Mouse (Mus musculus) gastrocnemius, adult 2 months (tissue): ENCODE results near the gene Farp1. TPM values are rescaled to one million over a fixed set of nuclear protein-coding genes. Genes with fewer than 3 reads are reported as not detected.
"Not testable (repeated sequence)": the region's sequence is repeated elsewhere in the genome, so short reads cannot be mapped to it uniquely, and the experiment has no call there.

ENCODE experiments used
- DNase-seq: peaks from one replicate; pipeline ENCODE4 v3.0.0; 2022
- H3K27ac ChIP-seq: fragments of 200-600 bp; 2 replicates; pipeline ENCODE4 v1.8.1; 2022; ENCODE audit warnings: mild to moderate bottlenecking
- H3K4me3 ChIP-seq: fragments of 200-600 bp; 2 replicates; pipeline ENCODE4 v1.8.1; 2022; ENCODE audit warnings: mild to moderate bottlenecking, moderate library complexity
- CTCF ChIP-seq: fragments of 200-600 bp; IDR thresholded peaks from 2 replicates; pipeline ENCODE4 v1.8.1; 2022; ENCODE audit warnings: antibody characterized with exemption, mild to moderate bottlenecking, moderate library complexity
- intact Hi-C: fragments of 180-260 bp; cut with DNase I; formaldehyde crosslinking; loops from one replicate; pipeline ENCODE4 v1.15.1; 2025
- total RNA-seq, 2 experiments: library from RNA; stranded (reverse); gene quantifications; 2 replicates each; pipeline ENCODE4 v1.2.3; 2021

The Farp1 gene
- total RNA-seq, 2 experiments from 2014 or later = 5.7 to 6.2 TPM

- H3K27ac ChIP-seq = no peak overlapping the region
- intact Hi-C loops = no loop called here
- H3K4me3 ChIP-seq = no peak overlapping the region
- TF ChIP-seq CTCF = no peak
- DNase-seq = no peak
These were observed 133.7 kb downstream of the Farp1 start for GRCm38 (mm10) chr14:121168716-121169115.

- Histone ChIP-seq H3K4me3 (no peak overlapping the region), H3K27ac (no peak overlapping the region)
- intact Hi-C loops = no loop called here
- TF ChIP-seq CTCF = no peak
- no peak for DNase-seq
These were observed 135.3 kb downstream of the Farp1 start for GRCm38 (mm10) chr14:121170321-121170720.

- intact Hi-C loops = no loop called here
- peak overlapping the region; percentile 47 for H3K4me3 ChIP-seq
- TF ChIP-seq CTCF = no peak
- DNase-seq = peak; percentile 57
- H3K27ac ChIP-seq = peak overlapping the region; percentile 57
These were observed 137.4 kb downstream of the Farp1 start for GRCm38 (mm10) chr14:121172065-121173036.

GRCm38 (mm10) chr14:121175385-121175784 is 140.4 kb downstream of the Farp1 start:
- Histone ChIP-seq H3K4me3 (no peak overlapping the region), H3K27ac (no peak overlapping the region)
- no peak for TF ChIP-seq CTCF
- intact Hi-C loops = no loop called here
- DNase-seq = no peak

- intact Hi-C loops = no loop called here
- no peak overlapping the region for H3K27ac ChIP-seq
These were observed 140.9 kb downstream of the Farp1 start for GRCm38 (mm10) chr14:121175861-121176260.

GRCm38 (mm10) chr14:121177907-121178306 is 142.9 kb downstream of the Farp1 start:
- intact Hi-C loops = no loop called here
- no peak for TF ChIP-seq CTCF

More at GRCm38 (mm10) chr14:121175861-121176260, 140.9 kb downstream of the Farp1 start:
- no peak for TF ChIP-seq CTCF
- peak; percentile 65 for DNase-seq
- no peak overlapping the region for H3K4me3 ChIP-seq

GRCm38 (mm10) chr14:121180611-121181010 is 145.6 kb downstream of the Farp1 start:
- Histone ChIP-seq H3K27ac (no peak overlapping the region), H3K4me3 (no peak overlapping the region)
- DNase-seq = no peak
- intact Hi-C loops = no loop called here
- TF ChIP-seq CTCF = no peak

More at GRCm38 (mm10) chr14:121177907-121178306, 142.9 kb downstream of the Farp1 start:
- no peak for DNase-seq
- Histone ChIP-seq H3K4me3 (no peak overlapping the region), H3K27ac (no peak overlapping the region)

GRCm38 (mm10) chr14:121181798-121182197 is 146.8 kb downstream of the Farp1 start:
- no peak overlapping the region for H3K4me3 ChIP-seq
- TF ChIP-seq CTCF = no peak
- DNase-seq = no peak
- H3K27ac ChIP-seq = peak overlapping the region; percentile 35; the same call in 1 of the 2 replicates
- intact Hi-C loops = no loop called here

- Histone ChIP-seq H3K4me3 (no peak overlapping the region), H3K27ac (no peak overlapping the region)
- DNase-seq = no peak
- intact Hi-C loops = no loop called here
- TF ChIP-seq CTCF = no peak
These were observed 148.0 kb downstream of the Farp1 start for GRCm38 (mm10) chr14:121182967-121183366.

- no peak overlapping the region for H3K4me3 ChIP-seq
- H3K27ac ChIP-seq = no peak overlapping the region
- no peak for DNase-seq
- TF ChIP-seq CTCF = no peak
- intact Hi-C loops = no loop called here
These were observed 148.6 kb downstream of the Farp1 start for GRCm38 (mm10) chr14:121183414-121184130.

- Histone ChIP-seq H3K27ac (no peak overlapping the region), H3K4me3 (no peak overlapping the region)
- no peak for DNase-seq
- intact Hi-C loops = no loop called here
- TF ChIP-seq CTCF = no peak
These were observed 149.4 kb downstream of the Farp1 start for GRCm38 (mm10) chr14:121184351-121184750.

GRCm38 (mm10) chr14:121186402-121186894 is 151.4 kb downstream of the Farp1 start:
- DNase-seq = no peak
- no peak overlapping the region for H3K27ac ChIP-seq
- H3K4me3 ChIP-seq = no peak overlapping the region
- no peak for TF ChIP-seq CTCF
- intact Hi-C loops = no loop called here

GRCm38 (mm10) chr14:121189840-121190239 is 154.8 kb downstream of the Farp1 start:
- DNase-seq, H3K4me3 ChIP-seq, H3K27ac ChIP-seq, intact Hi-C loops: not testable (repeated sequence)
- TF ChIP-seq CTCF = peak; percentile 19; the same call in 1 of the 2 replicates
